Mouse (Mus musculus) lung, postnatal 4 days (tissue): ENCODE results near the gene Usp7.

Source experiments
- DNase-seq, 2 experiments: peaks; one replicate each; pipeline ENCODE4 v3.0.0; 2021

Usp7 gene

DNA sequence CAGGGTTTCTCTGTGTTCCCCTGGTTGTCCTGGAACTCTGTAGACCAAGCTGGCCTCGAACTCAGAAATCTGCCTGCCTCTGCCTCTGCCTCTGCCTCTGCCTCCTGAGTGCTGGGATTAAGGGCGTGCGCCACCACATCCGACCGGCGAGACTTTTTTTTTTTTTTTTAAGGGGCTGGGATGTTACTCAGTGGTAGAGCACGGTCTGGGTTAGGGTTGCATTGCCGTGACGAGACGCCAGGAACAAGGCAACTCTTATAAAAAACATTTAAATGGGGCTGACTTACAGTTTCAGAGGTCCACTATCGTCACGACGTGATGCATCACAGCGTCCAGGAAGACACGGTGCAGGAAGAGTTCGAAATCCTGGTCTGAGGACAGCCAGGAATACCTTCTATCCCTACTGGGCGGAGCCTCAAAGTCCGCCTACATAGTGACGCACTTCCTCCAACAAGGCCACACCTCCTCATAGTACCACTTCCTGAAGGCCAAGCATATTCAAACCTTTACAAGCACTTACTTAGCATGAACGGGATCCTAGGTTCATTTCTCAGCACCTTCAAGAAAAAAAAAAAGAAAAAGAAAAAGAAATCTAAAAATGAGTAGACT, at the start of gene Usp7:
Usp7 (minus strand) TSS at position 360 of the 609 bp plus-strand sequence.
- DNase-seq: no peak

DNA sequence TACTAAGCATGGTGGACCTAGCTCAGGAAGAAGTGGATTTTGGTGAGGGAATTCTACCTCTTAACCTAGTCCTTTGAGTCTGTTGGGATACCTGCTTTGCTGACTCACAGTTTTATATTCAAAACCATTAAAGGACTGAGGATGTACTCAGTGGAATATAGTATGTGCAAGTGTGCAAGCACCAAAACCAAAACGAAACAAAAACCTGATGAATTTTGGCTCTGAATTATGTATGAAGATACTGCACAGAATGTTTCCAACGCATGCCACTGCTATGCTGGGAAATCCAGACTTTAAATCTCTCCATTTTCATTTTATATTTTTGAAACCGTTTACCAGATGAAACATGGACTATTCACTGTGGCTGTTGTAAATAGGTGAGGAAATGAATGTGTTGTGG, 48.4 kb upstream of the Usp7 start:
- no peak for DNase-seq

DNA sequence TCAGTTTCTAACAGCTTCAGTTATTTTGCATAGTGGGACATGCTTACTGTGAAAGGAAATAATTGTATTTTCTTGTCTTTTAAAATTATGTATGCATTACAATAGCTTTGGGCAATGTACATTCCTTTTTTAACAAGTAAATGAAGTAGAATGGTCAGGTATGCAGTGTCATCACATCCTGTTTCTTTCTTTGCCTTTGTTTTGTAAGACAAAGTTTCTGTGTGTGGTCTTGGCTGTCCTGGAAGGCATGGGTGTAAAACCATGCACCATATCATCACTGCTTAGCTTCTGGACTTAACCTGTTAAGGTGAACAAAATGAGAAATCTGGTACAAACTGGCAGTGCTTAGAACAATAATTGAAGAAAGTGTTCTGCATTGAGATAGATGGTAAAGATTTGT, 46.8 kb upstream of the Usp7 start:
- DNase-seq: no peak

DNA sequence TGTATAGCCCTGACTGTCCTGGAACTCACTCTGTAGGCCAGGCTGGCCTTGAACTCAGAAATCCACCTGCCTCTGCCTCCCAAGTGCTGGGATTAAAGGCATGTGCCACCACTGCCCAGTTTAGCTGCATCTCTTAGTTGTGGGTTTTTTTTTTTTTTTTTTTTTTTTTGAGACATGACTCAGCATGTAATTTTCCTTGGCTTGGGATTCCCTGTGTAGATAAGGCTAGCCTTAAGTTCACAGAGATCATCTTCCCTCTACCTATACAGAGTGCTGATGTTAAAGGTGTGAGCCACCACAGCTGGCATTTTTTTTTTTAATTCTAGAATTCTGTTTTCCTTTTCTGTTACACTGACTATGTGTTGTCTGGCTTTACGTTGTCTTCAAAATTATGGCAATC, 45.5 kb upstream of the Usp7 start:
- DNase-seq: no peak

DNA sequence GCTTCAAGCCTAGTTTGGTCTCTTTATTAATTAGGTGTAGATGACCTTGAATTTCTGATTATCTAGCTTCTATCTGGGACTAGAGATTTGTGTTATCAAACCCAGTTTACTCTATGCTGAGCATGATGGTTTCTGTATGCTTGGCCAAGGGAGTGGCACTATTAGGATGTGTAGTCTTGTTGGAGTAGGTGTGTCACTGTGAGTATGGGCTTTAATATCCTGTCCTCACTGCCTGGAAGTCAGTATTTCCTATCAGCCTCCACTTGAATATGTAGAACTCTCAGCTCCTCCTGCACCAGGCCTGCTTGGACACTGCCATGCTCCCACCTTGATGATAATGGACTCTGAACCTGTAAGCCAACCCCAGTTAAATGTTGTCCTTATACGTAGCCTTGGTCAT, 44.8 kb upstream of the Usp7 start:
- no peak for DNase-seq

DNA sequence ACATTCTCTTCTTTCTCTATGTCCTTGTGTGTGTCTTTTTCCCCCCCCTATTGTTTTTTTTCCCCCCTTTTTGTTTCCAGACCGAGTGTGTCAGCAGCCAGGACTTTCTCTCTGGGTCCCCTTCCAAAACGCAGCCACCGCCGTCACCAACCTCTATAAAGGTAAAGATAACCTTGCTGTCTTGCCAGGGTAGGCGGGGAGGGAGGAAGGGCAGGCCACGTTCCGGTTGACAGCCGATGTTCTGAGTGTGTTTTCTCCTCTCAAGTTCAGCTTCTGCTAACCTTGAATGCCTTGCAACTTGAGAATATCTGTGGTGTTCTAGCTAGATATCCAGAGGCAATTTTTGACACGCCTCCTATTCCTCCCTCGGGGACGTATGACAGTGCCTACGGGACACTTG, 39.1 kb upstream of the Usp7 start:
- DNase-seq: peak in 1 of 2 experiments; percentile 20

DNA sequence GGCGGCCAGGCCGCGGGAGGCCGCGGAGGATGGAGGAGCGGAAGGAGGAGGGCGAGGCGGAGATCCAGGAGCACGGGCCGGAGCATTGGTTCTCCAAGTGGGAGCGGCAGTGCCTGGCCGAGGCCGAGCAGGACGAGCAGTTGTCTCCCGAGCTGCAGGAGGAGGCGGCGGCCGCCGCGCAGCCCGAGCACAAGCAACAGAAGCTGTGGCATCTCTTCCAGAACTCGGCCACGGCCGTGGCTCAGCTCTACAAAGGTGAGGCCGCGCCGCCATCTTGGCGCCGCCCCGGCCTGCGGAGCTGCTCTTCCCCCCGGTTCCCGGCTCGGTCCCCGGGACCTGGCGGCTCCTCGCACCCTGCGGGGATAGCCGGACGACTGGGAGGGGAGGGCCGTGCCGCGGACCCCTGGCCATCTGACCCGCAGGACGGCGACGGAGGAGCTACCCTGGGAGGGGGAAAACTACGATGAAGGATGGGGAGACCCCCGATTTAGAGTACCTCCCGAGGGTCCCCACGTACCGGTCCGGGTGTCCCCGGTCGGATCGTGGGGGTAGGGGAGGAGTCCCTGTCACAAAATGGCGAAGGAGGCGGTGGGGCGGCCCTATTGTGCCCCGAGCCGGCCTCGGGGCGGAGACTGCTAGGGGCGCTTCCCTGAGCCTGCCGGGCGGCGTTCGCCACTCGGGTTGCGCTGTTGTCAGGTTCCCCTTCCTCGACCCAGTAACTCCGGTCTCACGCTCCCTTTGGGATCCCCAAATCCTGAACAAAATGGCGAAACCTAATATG, 38.5 kb upstream of the Usp7 start:
- DNase-seq: peak; percentile 84 to 86

DNA sequence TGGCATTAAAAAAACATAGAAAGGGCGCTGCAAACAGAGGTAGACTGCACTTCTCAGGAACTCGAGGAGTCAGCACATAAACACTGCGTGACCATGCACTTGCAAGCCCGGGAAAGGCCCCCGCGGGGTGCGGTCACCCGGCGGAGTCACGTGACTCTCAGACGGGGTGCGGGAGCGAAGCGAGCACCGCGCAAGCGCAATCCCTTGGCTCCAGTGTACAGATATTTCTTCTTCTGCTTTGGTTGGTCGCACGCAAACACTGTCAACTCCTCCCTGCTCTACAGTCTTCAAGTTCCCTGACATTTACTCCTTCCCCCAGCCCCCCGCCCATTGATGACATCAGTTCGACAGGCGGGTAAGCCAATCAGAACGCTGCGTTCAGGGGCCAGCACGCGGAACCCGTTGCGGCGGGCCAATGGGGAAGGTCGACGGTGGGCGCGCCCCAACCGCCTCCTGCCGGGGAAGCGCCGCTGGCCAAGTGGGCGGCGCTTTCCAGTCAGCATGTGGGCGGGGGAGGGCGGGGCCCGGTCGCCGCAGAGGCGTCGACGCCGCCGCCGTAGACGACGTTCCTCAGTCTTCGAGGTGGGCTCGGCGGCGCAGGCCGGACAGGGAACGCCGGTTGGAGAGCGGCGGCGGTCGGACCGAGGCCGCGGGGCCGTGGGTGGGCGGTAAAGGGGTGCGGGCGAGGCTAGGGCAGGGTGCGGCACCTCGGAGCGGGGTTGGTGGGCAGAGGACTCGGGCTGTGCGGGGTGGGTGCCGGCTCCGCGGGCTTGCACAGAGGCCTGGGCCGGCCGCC, 37.7 kb upstream of the Usp7 start, which contains the start of gene 1810013L24Rik:
1810013L24Rik (plus strand) TSS at position 537 of the 796 bp plus-strand sequence.
- peak; percentile 98 to 100 for DNase-seq

DNA sequence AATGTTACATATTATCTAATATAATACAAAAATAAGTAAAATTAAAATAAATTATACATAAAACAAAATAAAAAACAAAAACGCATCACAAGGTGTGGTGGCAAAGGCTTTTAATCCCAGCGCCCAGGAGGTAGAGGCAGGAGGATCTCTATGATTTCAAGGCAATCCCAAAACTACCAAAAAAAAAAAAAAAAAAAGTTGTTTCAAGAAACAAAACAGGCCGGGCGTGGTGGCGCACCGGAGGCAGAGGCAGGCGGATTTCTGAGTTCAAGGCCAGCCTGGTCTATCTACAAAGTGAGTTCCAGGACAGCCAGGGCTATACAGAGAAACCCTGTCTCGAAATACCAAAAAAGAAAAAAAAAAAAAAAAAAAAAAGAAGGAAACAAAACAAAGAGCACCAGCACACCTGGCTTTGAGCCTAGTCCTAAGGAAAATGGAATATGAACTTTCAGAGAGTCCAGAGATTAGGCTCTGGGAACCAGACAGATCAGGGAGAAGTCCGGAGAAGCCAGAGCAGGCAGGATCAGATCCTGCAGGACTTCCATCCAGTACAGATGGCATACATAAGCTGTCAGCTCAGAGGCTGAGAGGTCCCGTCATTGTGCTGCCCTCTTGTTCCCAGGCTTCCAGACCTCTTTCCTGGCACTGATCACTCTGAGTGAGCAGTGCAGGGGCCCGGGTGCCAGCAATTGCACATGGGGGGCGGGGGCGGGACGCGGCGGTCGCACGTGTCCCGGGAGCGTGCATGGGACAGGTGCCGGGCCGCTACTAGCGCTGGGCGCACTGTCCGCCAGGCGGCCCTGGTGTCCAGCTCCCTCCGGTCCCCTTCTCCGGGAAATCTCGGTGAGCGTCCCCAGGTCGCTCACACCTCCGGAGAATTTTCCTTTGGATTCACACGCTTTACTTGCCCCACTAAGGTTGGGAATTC, 36.8 kb upstream of the Usp7 start:
- peak in 1 of 2 experiments; percentile 86 for DNase-seq

DNA sequence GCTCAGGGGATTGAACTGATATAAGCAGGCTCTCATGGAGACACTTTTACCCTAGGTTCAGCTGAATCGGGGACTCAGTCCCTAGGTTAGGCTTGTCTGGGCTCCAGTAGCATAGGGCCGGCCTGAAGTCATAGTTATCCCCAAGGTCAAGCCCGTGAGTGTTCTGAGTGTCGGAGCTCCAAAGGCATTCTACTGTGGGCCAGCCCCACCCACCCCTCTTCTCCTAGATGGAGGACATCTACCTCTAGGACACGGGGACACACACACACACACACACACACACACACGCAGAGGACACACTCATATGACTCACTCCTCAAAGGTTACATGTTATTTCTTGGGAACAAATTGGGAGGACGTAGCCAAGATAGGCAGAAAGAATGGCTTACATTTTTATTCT, 35.3 kb upstream of the Usp7 start:
- DNase-seq: no peak

DNA sequence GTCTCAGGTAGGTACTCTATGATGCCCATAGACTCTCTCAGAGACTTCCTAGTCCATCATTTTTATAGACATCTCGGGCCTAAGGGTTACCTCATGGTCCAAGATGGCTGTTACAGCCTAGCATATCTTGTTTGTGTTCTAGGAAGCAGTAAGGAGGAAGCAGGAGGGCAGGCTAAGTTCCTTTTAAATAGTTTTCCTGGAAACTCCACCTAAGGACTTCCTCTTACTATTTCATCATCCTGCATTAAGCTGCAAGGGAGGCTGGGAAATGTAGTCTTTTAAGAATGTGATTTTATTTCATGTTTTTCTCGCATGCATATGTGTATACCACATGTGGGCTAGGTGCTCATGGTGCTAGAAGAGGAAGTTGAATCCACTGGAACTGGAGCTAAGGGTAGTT, 31.6 kb upstream of the Usp7 start:
- peak in 1 of 2 experiments; percentile 14 for DNase-seq

DNA sequence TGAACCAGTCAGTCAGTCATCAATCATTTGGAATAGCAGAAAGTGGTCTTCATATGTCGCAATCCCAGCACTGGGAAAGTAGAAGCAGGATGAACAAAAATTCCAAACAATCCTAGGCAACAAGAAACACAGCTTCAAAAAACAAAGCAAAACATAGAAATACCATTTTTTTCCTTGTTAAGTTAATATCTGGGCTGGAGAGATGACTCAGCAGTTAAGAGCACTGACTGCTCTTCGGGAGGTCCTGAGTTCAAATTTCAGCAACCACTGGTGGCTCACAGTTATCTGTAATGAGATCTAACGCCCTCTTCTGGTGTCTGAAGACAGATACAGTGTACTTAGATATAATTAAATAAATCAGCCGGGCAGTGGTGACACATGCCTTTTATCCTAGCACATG, 30.5 kb upstream of the Usp7 start:
- no peak for DNase-seq

DNA sequence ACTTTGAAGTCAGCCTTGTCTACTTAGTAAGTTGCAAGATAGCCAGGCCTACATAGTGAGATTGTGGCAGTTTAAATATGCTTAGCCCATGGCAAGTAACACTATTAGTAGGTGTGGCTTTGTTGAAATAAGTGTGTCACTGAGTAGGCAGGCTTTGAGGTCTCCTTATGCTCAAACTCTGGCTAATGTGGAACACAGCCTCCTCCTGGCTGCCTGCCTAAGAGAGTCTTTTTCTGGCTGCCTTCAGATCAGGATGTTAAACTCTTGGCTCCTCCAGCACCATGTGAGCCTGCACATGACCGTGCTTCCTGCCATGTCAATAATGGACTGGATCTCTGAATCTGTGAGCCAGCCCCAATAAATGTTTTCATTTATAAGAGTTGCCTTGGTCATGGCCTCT, 29.3 kb upstream of the Usp7 start:
- DNase-seq: peak; percentile 22 to 36

DNA sequence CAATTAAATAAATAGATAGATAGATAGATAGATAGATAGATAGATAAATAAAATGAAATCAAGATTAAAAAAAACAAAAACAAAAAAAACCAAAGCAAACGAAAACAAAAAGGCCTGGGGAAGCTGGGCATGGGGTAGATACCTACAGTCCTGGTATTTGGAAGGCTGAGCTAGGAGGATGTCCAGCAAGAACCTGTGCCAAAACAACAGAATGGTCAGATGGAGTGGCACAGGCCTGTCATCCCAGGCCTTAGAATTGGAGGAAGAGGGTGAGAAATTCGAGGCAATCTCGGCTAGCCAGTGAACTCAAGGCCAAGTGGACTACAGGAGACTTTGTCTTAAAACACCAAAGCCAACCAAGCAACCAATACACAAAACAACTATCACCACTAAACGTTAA, 25.8 kb upstream of the Usp7 start:
- no peak for DNase-seq

DNA sequence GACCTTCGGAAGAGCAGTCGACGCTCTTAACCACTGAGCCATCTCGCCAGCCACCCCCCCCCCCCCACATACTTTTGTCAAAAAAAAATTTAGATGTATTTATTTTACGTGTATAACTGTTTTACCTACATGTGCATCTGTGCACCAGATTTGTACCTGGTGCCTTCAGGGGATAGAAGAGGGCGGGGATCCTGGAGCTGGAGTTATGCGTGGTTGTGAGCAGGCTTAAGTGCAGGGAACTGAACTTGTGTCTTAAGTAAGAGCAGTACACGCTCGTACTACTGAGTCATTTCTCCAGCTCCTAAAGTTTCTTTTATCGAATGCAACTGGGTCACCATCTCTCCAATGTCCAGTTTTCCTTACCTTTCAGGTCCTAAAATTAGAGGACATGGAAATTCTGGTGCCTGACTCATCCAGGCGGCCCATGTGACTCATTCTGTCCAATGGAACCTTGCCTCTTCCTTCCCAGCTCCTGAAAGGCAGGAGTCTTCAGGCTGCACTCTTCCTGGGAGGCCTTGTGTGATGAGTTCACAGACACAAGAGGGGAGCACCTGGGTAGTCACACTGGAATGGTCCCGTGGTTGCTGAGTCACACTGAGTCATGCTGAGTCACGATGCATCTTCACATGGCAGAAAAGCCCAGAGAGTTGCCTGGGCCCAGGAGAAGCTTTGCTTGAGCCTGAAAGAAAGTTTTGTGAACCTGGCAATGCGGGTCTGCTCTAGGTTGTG, 18.5 kb upstream of the Usp7 start:
- no peak for DNase-seq

DNA sequence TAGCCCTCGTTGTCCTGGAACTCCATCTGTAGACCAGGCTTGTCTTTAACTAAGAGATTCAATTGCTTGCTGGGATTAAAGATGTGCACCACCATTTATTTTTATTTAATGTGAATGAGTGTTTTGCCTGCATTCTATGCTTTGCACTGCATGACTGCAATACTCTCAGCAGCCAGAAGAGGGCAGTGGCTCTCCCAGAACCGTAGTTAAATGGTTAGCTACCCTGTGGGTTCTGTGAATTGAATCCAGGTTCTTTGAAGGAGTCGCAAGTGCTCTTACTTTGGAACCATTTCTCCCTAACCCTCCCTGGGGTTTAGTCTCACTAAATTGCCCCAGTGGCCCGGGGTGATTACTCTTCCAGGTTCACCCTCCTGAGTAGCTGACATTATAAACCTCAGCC, 14.6 kb upstream of the Usp7 start:
- peak in 1 of 2 experiments; percentile 31 for DNase-seq

DNA sequence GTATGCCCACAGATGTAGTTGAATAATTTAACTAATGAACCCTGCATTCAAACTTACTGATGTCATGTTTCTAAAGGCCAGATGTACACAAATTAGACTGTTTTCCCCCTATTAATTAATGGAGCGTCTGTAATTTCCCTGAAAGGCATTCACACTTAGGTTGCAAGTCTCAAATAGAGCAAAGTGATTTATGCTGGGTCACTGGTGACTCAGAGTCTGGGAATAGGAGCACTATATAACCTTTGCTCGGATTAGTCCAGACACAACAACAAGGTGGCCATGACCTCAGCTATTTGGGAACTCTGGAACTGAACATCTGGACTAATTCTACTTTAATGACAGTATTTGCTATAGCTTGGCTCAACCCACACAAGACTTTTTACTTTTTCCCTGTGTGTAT, 3.8 kb upstream of the Usp7 start:
- DNase-seq: no peak

DNA sequence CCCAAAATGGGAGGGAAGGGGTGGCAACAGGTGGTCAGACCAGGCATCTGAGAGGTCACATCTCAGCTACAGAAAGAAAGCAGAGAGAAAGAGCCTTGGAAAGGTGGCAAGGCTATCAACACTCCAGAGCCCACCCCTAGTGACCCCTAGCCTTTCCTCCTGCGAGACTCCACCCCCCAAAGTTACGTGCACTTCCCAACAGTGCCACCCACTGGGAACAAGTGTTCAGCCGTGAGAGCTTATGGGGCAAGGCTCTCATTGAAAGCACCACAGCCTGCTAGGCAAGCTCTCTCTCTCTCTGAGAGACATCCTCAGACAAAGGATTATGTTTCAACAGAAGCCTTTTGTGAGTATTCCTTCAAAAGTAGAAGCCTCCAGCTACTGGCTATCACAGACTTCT, 2.8 kb upstream of the Usp7 start:
- no peak for DNase-seq

DNA sequence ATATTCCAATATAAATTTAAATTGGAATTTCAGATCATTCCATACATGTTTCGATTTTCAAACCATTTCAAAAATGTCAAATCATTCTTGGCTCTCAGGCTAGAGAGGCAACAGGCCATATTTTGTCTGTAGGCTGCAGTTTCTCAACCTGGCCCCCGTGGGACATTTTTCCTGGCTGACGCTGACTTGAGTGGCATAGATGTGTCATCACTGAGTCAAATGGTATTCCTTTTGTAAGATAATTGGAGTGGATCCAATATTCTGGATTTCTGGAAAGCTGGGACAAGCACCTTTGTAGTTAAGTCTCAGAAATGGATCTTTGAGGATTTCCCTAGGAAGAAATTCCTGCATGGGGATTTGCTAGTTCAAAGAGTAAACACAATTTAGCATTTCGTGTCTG, 1.2 kb downstream of the Usp7 start:
- no peak for DNase-seq

DNA sequence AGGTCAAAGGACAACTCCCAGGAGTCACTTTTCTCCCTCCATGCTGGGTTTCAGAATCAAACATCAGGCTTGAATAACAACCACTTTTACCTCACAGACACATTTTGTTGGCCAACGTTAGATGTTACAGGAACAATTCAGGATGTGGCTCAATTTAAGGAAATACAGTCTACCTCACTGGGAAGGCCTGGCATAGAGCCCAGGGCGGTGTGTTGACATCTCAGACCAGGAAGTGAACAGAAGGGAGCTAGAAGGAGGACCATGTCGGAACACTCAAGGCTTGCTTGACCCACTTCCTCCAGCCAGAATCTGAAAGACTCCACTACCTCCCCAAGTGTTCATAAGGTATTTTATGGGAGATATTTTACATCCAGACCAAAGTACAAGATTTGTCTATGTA, 7.4 kb downstream of the Usp7 start:
- peak; percentile 88 to 90 for DNase-seq

DNA sequence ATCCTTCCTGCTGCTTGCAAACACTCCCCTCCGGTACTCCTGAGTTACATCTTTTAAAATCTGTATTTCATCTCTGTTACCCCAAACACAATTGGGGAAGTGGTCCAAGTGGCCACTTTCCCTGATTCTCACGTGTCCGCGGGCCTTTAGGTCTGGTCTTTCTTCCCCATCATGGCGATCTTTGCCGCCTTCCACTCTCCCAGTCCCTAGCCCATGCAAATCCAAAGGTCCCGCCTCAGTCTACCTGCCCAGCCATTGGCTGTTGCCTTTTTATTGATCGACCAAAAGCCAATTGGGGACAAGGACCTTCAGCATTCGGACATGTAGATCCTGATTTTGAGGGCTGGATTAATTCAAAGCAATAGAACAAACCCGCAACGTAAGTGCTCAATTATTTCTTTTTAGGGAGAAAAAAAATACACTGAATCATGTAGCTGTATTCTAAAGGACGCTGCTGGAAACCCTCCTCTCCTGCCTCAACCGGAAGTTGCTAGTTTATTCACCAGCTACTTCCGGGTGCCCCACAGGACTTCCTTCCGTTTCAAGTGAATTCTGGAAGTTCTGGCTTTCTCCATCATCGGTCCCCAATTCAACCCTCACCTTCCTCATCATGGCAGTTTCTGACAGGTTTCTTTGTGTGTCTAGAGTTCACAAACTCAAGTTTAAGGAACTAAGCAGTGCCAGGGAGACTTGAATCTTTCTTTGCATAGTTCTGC, 8.8 kb downstream of the Usp7 start:
- DNase-seq: no peak
